Mouse (Mus musculus) hindbrain, embryonic 16.5 days (tissue): Measurements from ENCODE around the gene Znrf3. TPM values are rescaled to one million over a fixed set of nuclear protein-coding genes. Genes with fewer than 3 reads are reported as not detected.

Experiments used
- polyA plus RNA-seq: library from polyadenylated mRNA; unstranded; fragments of >200 nt; fragmentation: Nextera tagmentation; extraction: Ambion mirVana; gene quantifications from 2 replicates; pipeline ENCODE4 v1.2.1, GENCODE M21; 2015

Gene Znrf3
- polyA plus RNA-seq, 1 experiment from 2014 or later: 8.1 TPM

Other genes starting within 250 kb of the Znrf3 start
- gene Kremen1, start 183.3 kb downstream of the Znrf3 start, polyA plus RNA-seq: 4.8 and 7.1 TPM in 2 replicates
- 148 TPM in 2 replicates for gene Xbp1, start 75.8 kb upstream of the Znrf3 start, polyA plus RNA-seq
- gene Ccdc117, start 97.3 kb upstream of the Znrf3 start, polyA plus RNA-seq: 7.4 and 10.3 TPM in 2 replicates
- not detected in 2 replicates for gene Ankrd36, start 124.8 kb upstream of the Znrf3 start, polyA plus RNA-seq